In genomic region chr19:40513632-40514078, GRCm38 (mm10) we compare ENCODE assay signal across 8 mouse cellular contexts. TPM values are rescaled to one million over a fixed set of nuclear protein-coding genes. Genes with fewer than 3 reads are reported as not detected.
A peak's percentile ranks its signal among the peaks of the same experiment; 100 is the strongest.
DNase-seq lines count a peak whose midpoint lies in the region; ATAC-seq and TF ChIP-seq lines count a peak whose summit lies in the region.

Gene Sorbs1, minus strand, starts transcription at chr19:40513779.

- peak; percentile 69; the same call in 1 of the 2 replicates for TF ChIP-seq EP300 in heart, postnatal 0 days (IDR thresholded peaks at IDR 0.05; ENCODE audit: low read depth)

- TF ChIP-seq POLR2A in testis, adult 2 months (IDR thresholded peaks at IDR 0.05; ENCODE audit: control insufficient read depth, low read depth, low read length), result peak; percentile 86

- peaks cover 58% of the 10 kb centered on the region for H3K4me1 ChIP-seq in E14TG2a.4 (replicated peaks; ENCODE audit: low read depth, low read length)
- H3K4me1 ChIP-seq in forebrain, embryonic 12.5 days, result peaks cover 20% of the 10 kb centered on the region
- peaks cover 19% of the 10 kb centered on the region for H3K4me1 ChIP-seq in heart, postnatal 0 days (ENCODE audit: control insufficient read depth, insufficient read depth)
- H3K4me1 ChIP-seq in liver, embryonic 16.5 days (ENCODE audit: control insufficient read depth, low read depth, low read length), result peaks cover 36% of the 10 kb centered on the region
- H3K4me1 ChIP-seq in neural tube, embryonic 13.5 days (replicated peaks), result peaks cover 35% of the 10 kb centered on the region
- H3K4me1 ChIP-seq in testis, adult 2 months (ENCODE audit: control insufficient read depth, insufficient read depth, low read length), result peaks cover 17% of the 10 kb centered on the region

- peak; percentile 99 for ATAC-seq in forebrain, embryonic 12.5 days (ENCODE audit: low FRiP score)
- peak; percentile 96 for ATAC-seq in heart, postnatal 0 days (ENCODE audit: insufficient read depth, low read depth)
- peak; percentile 97 for ATAC-seq in liver, embryonic 16.5 days (ENCODE audit: low read depth)
- ATAC-seq in neural tube, embryonic 13.5 days (ENCODE audit: low read depth), result peak; percentile 97

- H3K27ac ChIP-seq in forebrain, embryonic 12.5 days, result peak within 1 kb of the TSS; percentile 88
- H3K27ac ChIP-seq in heart, postnatal 0 days (ENCODE audit: low read depth), result peak within 1 kb of the TSS; percentile 93
- peak within 1 kb of the TSS; percentile 94 for H3K27ac ChIP-seq in liver, embryonic 16.5 days (ENCODE audit: low read length)
- H3K27ac ChIP-seq in neural tube, embryonic 13.5 days (replicated peaks), result peak within 1 kb of the TSS; percentile 94
- no peak within 1 kb of the TSS for H3K27ac ChIP-seq in testis, adult 2 months (ENCODE audit: control insufficient read depth, insufficient read depth, low read depth, low read length)

- DNase-seq in c-Kit-positive CD71-positive TER-119-positive erythroid progenitor cells, embryonic 14.5 days (ENCODE audit: low spot score), result peak; percentile 97
- DNase-seq in heart, postnatal 0 days (ENCODE audit: low spot score), result peak; percentile 98
- peak; percentile 95 to 98 for DNase-seq in kidney, postnatal 4 days

- no peaks in the 10 kb centered on the region for H3K9me3 ChIP-seq in E14TG2a.4 (ENCODE audit: low read length)
- H3K9me3 ChIP-seq in forebrain, embryonic 12.5 days, result no peaks in the 10 kb centered on the region
- H3K9me3 ChIP-seq in heart, postnatal 0 days (replicated peaks; ENCODE audit: control insufficient read depth, low read length), result no peaks in the 10 kb centered on the region
- no peaks in the 10 kb centered on the region for H3K9me3 ChIP-seq in liver, embryonic 16.5 days (replicated peaks; ENCODE audit: control insufficient read depth, low read length)
- no peaks in the 10 kb centered on the region for H3K9me3 ChIP-seq in neural tube, embryonic 13.5 days

- H3K36me3 ChIP-seq in E14TG2a.4 (ENCODE audit: insufficient read depth, low read length), result no peaks in the 10 kb centered on the region
- H3K36me3 ChIP-seq in forebrain, embryonic 12.5 days (replicated peaks), result no peaks in the 10 kb centered on the region
- H3K36me3 ChIP-seq in heart, postnatal 0 days (replicated peaks; ENCODE audit: control insufficient read depth, insufficient read depth, low read length), result no peaks in the 10 kb centered on the region
- no peaks in the 10 kb centered on the region for H3K36me3 ChIP-seq in liver, embryonic 16.5 days (ENCODE audit: control insufficient read depth, insufficient read depth)
- no peaks in the 10 kb centered on the region for H3K36me3 ChIP-seq in neural tube, embryonic 13.5 days
- no peaks in the 10 kb centered on the region for H3K36me3 ChIP-seq in testis, adult 2 months (ENCODE audit: control insufficient read depth, insufficient read depth, low read length)

- H3K27me3 ChIP-seq in E14TG2a.4 (ENCODE audit: insufficient read depth, low read length), result no peaks in the 10 kb centered on the region
- H3K27me3 ChIP-seq in forebrain, embryonic 12.5 days, result no peaks in the 10 kb centered on the region
- no peaks in the 10 kb centered on the region for H3K27me3 ChIP-seq in heart, postnatal 0 days (ENCODE audit: control insufficient read depth, insufficient read depth, low read length)
- H3K27me3 ChIP-seq in liver, embryonic 16.5 days (ENCODE audit: control insufficient read depth, insufficient read depth, low read depth, low read length), result no peaks in the 10 kb centered on the region
- H3K27me3 ChIP-seq in neural tube, embryonic 13.5 days, result no peaks in the 10 kb centered on the region
- no peaks in the 10 kb centered on the region for H3K27me3 ChIP-seq in testis, adult 2 months (ENCODE audit: control insufficient read depth, insufficient read depth, low read length)

- under 1% methylated on average over 51 of the region's 51 CpGs for WGBS in forebrain, embryonic 12.5 days
- WGBS in heart, postnatal 0 days, result under 1% methylated on average over 51 of the region's 51 CpGs
- under 1% methylated on average over 51 of the region's 51 CpGs for WGBS in liver, embryonic 16.5 days (ENCODE audit: insufficient replicate concordance)
- WGBS in neural tube, embryonic 13.5 days, result under 1% methylated on average over 51 of the region's 51 CpGs

- peak within 1 kb of the TSS; percentile 81 for H3K4me2 ChIP-seq in forebrain, embryonic 12.5 days
- peak within 1 kb of the TSS; percentile 79 for H3K4me2 ChIP-seq in heart, postnatal 0 days (ENCODE audit: low read depth, low read length)
- peak within 1 kb of the TSS; percentile 79 for H3K4me2 ChIP-seq in liver, embryonic 16.5 days (ENCODE audit: low read depth, low read length)
- H3K4me2 ChIP-seq in neural tube, embryonic 13.5 days, result peak within 1 kb of the TSS; percentile 78

- H3K9ac ChIP-seq in forebrain, embryonic 12.5 days, result peak within 1 kb of the TSS; percentile 78
- peak within 1 kb of the TSS; percentile 83 for H3K9ac ChIP-seq in heart, postnatal 0 days (replicated peaks; ENCODE audit: low read depth, low read length)
- H3K9ac ChIP-seq in liver, embryonic 16.5 days (ENCODE audit: low read depth, low read length), result peak within 1 kb of the TSS; percentile 90
- peak within 1 kb of the TSS; percentile 92 for H3K9ac ChIP-seq in neural tube, embryonic 13.5 days

- peak within 1 kb of the TSS; percentile 95 for H3K4me3 ChIP-seq in E14TG2a.4 (replicated peaks; ENCODE audit: low read length)
- H3K4me3 ChIP-seq in forebrain, embryonic 12.5 days (replicated peaks), result peak within 1 kb of the TSS; percentile 62
- peak within 1 kb of the TSS; percentile 84 for H3K4me3 ChIP-seq in heart, postnatal 0 days (ENCODE audit: low read depth, low read length)
- H3K4me3 ChIP-seq in liver, embryonic 16.5 days (ENCODE audit: low read depth, low read length), result peak within 1 kb of the TSS; percentile 87
- peak within 1 kb of the TSS; percentile 74 for H3K4me3 ChIP-seq in neural tube, embryonic 13.5 days
- H3K4me3 ChIP-seq in testis, adult 2 months (ENCODE audit: control insufficient read depth, low read depth, low read length), result peak within 1 kb of the TSS; percentile 76

- TF ChIP-seq CTCF in E14TG2a.4 (conservative IDR thresholded peaks at IDR 0.05; ENCODE audit: low read length), result no peak
- TF ChIP-seq CTCF in heart, postnatal 0 days (IDR thresholded peaks at IDR 0.05; ENCODE audit: low read depth), result no peak
- TF ChIP-seq CTCF in testis, adult 2 months (IDR thresholded peaks at IDR 0.05; ENCODE audit: control insufficient read depth, insufficient read depth, insufficient replicate concordance, low read depth, low read length), result no peak

RNA-seq across cellular contexts. Expression of gene Sorbs1, which starts in this region (rescaled TPM):
- 66.8 and 69.3 TPM in 2 replicates for polyA plus RNA-seq in forebrain, embryonic 12.5 days (2016; fragmentation: Nextera tagmentation; extraction: Ambion mirVana)
- 77.7 and 140 TPM in 2 replicates for total RNA-seq in heart, postnatal 0 days (2014; rRNA removed; ENCODE audit: low replicate concordance)
- 153 and 159 TPM in 2 replicates for polyA plus RNA-seq in heart, postnatal 0 days (2015; fragmentation: Nextera tagmentation; extraction: Ambion mirVana)
- polyA plus RNA-seq in liver, embryonic 16.5 days (2015; fragmentation: Nextera tagmentation; extraction: Ambion mirVana), result 37.7 and 39.6 TPM in 2 replicates
- 105 and 117 TPM in 2 replicates for polyA plus RNA-seq in neural tube, embryonic 13.5 days (2015; fragmentation: Nextera tagmentation; extraction: Ambion mirVana)
- 12.9 and 13.0 TPM in 2 replicates for polyA plus RNA-seq in testis, adult 2 months (2012; rRNA removed)
